Mouse (Mus musculus) kidney, adult 8-10 months (tissue): ENCODE results near the gene Iqsec2.
A peak's percentile ranks its signal among the peaks of the same experiment; 100 is the strongest.

ENCODE experiments used
- DNase-seq, 2 experiments: peaks; one replicate each; pipeline ENCODE4 v3.0.0; 2022

The Iqsec2 gene

DNA sequence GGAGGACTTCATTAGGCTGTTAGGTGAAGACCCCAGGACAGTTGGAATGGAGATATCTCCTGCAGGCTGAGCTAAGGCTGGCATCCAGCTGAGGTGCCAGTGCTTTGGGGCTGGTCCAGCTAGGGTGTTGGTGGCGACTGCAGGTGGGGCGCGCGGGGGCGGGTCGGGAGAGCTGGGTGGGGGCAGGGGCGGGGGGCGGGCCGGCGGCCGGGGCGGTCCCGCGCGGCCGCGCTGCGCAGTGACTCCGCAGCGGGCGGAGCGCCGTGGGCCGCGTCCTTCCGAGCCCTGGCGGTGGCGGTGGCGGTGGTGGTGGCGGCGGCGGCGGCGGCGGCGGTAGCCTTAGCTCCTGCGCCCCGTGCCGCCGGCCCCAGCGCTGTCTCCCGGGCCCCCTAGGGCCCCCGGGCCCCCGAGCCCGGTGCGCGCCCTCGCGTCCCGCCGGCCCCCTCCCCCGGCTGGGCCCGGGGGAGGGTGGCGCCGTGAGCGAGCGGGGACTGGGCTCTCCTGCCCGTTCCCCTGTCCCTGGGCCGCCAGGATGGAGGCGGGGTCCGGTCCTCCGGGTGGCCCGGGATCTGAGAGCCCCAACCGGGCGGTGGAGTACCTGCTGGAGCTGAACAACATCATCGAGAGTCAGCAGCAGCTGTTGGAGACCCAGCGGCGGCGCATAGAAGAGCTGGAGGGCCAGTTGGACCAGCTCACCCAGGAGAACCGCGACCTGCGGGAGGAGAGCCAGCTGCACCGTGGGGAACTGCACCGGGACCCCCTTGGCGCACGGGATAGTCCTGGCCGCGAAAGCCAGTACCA is at the start of gene Iqsec2:
Gene Iqsec2 (plus strand): TSS at position 328 of the 801 bp plus-strand sequence.
- DNase-seq = peak; percentile 12 to 19

DNA sequence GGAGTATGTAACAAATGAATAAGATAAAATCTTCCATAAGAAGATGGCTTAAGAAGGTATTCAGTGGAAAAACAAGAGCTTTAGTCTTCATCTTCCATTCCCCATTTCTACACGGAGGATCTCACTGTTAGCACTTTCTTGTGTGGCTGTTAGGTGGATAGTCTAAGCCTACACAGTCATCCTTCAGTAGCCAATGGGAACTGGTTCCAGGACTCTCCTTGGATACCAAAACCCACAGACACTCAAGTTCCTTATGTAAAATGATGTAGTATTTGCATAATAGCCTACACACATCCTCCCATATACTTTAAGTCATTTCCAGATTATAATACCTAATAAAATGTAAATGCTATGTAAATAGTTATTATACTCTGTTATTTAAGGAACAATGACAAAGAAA is 46.5 kb upstream of the Iqsec2 start:
- no peak for DNase-seq

DNA sequence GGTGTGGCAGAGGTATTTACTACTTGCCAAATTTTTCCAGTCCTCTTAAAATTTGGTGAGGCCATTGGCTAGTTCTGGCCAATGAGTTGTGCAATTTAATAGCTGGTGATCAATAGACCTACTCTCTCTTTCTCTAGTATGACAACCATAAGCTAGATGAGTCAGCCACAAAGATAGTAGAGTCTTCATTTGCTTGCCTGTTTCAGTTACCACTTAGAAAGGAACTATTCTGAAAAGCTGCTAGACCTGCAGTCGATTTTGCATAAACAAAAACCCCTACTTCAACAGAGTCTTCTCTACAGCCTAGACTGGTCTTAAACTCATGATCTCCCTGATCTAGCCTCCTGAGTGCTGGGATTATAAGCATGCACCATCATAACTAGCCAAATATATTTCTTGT is 22.4 kb upstream of the Iqsec2 start:
- no peak for DNase-seq

DNA sequence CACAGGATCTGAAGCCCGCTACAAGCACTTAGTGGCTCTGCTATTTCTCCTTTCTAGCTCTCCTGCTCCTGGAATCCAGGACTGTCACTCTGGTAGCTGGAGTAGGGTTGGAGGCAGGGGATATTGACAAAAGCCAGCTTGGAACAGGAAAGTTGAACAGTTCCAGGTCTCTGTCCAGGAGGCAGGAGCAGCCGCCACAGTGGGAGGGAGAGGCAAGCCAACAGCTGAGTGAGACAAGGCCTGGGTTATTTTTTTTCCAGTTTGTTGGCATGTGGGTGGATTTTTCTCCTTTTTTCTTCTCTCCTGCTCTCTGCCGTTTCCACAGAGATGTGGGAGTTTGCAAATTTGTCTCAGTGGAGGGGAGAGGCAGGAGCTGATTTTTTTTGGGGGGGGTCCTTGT is 13.3 kb upstream of the Iqsec2 start:
- no peak for DNase-seq

DNA sequence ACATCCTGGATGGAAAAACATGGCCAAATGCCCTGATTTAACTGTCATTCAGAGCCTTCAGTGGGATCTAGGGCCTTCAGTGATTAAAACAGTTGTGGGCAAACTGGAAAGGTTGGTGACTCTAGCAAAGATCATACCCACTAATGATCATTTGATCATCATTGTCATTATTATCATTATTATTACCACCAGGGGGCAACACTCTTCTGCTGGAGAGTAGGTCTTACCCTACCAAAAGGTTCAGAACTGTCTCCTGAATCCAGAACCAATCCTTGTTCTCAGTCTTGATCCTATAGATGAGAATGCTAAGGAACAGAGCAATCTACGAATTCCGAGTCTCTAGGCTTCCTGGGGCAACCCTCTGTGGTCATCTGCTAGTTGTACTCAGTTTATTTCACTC is 12.0 kb upstream of the Iqsec2 start:
- DNase-seq = no peak

DNA sequence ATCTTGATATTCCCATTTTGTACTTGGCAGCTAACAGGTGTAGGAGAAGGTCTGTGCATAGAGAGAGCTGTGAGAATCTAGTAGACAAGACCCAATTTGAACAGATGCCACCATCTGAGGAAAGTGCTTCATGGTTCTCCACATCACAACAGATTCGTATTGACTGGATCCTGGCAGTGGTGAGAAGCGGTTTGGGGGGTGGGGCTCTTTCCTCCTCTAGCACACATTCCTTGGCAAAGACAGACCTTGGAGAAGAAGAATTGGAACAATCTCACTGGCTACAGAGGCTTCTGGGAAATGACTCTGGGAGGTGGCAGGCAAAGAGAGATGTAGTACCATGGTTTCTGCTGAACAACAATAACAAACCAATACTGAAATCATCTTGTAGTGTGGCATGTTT is 8.9 kb upstream of the Iqsec2 start:
- no peak for DNase-seq

DNA sequence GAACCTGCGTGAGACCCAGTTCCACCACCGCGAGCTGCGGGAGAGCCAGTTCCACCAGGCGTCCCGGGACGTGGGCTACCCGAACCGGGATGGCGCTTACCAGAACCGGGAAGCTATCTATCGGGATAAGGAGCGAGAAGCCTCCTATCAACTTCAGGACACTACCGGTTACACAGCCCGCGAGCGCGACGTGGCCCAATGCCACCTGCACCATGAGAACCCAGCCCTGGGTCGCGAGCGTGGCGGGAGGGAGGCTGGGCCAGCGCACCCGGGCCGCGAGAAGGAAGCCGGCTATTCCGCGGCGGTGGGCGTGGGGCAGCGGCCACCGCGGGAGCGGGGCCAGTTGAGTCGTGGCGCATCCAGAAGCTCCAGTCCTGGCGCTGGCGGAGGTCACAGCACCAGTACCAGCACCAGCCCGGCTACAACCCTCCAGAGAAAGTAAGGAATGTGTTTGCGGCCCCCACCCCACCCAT is 710 bp downstream of the Iqsec2 start:
- DNase-seq = no peak

DNA sequence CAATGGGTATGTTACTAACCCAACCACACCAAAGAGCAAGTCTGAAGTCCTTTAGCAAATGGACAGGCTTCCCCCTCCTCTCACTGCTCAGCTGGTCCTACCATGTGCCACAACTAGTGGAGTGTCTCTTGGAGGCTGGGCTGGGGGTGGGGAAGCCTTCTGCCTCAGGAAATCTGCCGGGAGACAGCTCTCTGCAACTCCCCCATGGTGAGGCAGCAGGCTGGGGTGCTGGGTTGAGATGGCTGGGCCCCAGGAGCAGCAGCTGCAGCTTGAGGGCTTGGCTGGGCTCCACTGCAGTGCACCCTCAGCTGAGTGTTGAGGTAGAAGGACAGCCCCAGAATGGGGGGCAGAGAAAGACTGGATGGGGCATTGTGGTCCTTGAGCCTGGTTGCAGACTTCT is 2.1 kb downstream of the Iqsec2 start:
- DNase-seq = no peak

DNA sequence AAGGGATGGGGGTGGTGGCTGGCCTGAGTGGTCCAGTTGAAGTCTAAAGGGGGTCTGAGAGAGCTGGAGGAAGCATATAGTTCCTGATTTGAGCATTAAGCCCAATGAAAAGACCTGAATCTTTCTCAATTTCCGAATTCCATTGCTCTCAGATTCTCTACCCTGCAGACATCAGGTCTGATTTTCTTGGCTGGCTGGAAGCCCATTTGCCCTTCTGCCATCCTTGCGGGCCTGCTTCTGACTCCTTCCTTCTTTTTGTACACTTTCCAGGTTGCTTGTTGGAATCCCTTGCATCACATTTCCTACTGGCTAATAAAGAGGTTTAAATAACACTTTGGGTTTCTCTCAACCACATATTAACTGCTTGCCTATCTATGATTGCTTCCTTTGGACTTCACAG is 2.6 kb downstream of the Iqsec2 start:
- DNase-seq = no peak

DNA sequence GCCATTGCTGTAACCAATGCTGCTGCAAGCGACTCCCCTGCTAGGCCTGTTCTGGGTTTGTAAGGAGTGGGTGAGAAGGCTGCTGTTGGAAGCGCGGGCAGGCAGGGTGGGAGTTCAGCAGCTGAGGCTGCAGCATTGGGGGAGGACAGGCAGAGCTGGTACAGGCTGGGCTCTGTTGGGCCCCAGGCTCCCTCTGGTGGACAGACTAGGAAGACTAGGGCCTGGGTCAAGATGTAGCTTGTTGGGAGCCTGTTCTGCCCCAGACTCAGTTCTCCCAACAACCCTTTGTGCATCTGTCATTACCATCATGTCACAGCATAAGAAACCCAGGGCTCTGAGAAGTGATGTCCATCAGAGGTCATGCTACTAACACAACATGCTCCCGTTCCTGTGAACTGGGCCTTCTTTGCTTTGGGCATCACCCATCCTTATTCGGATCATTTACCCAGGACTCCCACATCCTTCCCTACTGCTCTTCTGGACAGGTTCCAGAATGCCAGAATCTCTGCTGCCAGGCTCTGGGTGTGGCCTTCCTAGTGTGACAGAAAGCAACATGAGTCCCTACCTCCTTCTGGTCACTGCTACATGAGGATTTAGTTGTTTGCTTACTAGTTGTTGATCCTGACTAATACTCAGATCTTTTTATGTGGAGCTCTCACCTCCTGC is 3.5 kb downstream of the Iqsec2 start:
- peak; percentile 46 to 61 for DNase-seq

DNA sequence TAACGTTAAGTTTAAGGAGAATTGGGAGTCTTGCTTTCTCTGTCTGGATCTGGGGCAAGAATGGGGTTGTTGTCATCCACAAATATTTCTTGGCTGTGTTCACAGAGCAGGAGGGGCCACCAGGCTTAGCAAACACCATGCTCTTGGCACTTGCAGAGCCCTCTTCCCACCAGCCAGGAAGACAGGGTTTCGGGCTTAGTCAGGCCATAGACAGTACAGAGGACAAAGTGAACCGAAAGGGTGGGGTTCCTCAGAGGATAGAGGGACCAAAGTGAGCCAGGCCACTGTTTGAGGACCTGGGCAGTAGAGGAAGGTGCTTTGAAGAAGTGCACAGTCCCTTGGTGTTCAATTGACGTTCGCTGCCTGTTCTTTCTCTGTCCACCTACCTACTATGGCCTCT is 4.6 kb downstream of the Iqsec2 start:
- no peak for DNase-seq

DNA sequence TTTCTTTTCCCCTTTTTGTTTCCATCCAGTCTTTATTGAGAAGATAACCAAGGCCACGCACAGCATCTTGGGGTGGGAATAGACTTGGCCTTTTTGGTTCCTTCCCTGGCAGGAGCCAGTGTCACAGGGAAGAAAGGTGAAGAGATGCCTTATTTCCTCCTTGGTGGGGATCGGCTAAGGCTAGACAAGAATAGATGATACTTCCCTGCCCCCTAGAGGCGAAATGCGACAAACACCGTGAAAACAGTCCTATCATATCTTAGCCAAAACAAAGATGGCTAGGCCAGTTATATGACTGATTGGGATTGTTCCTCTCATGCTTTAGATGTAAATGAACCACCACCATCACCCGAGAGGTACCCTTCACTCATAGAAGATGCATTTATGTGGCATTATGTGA is 7.6 kb downstream of the Iqsec2 start:
- peak in 1 of 2 experiments; percentile 59 for DNase-seq

DNA sequence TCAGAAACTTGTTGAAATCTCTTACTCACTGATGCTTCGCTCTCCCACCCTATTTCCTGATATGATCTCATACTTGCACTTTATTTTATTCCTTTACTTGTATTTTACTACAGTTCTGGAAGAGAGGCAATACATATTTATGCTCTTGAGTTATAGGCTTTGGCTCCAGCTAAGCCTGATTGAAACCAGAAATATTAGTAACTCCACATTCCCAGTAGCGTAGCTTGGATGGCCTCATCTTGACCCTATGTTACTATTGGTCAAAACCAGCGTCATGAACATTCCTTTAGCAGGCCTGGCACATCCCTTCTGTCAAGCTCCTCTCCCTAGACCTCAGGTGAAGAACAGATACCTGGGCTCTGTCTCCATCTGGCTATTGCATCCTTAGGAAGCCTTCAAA is 14.2 kb downstream of the Iqsec2 start:
- DNase-seq = no peak

DNA sequence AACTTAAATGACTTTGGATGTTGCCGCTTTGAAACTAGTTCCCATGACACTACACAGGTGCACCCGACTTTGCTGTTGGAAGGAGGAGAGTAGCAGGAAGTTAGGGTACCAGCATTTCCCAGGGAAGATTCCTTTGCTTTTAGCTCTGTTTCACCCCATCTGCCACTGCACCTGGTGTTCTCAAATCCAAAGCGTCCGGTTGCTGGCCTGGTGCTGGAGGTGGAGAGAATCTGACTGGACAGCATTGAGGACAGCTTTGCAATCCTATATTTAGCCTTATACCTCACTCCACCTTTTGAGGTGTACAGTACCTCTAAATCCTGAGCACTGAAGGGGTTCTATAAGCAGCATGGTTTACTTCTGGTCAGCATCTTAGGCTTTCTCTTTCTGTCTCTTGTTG is 17.3 kb downstream of the Iqsec2 start:
- no peak for DNase-seq

DNA sequence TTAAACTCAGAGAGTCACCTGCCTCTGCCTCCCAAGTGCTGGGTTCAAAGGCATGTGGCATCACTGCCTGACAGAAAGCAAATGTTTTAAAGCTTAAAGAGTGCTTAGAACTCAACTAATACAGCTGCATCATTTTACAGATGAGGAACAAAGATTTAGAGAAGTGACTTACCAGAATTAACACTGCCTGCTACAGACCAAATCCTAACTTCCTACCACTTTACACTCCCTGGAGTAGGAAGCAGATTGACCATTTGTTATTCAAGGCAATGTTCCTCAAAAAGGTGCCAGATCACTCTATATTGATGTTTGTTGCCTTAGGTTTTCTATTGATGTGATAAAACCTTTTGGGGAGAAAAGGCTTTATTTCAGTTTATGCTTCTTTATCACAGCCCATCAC is 20.0 kb downstream of the Iqsec2 start:
- DNase-seq = no peak

DNA sequence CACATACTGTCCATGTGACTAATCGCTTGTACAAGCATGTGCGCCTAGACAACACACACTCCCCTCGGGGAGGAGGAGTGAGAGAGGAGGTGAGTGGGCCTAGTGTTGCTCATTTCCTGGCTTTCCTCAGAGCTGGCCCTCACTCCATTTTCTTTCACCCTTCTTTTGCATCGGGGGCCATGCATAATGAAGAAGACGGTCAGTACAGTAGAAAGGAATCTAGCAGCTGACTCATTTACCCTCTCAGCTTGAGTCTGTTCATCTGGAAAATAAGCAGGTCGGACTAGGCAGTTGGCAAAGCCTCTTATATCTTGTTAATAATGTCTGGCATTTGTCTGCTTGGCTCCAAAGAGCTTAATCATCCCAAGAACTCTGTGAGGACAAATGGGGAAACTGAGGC is 22.1 kb downstream of the Iqsec2 start:
- no peak for DNase-seq

DNA sequence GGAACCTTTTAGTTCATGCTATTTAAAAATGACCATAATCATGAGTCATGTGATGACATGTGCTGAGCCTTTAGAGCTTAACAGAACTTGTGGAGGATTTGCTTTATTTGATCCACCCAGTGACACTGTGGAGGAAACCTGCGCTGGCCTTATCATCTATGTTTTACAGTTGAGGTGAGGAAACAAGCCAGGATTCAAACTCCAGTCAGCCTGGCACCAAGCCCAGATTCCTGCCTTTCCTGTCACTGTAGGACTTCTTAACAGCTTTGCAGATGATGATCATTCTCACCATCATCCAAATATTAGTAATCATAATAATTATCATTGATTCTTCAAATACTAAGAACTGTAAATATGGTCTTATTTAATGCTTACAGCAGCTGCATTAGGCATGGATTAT is 24.5 kb downstream of the Iqsec2 start:
- peak in 1 of 2 experiments; percentile 46 for DNase-seq

DNA sequence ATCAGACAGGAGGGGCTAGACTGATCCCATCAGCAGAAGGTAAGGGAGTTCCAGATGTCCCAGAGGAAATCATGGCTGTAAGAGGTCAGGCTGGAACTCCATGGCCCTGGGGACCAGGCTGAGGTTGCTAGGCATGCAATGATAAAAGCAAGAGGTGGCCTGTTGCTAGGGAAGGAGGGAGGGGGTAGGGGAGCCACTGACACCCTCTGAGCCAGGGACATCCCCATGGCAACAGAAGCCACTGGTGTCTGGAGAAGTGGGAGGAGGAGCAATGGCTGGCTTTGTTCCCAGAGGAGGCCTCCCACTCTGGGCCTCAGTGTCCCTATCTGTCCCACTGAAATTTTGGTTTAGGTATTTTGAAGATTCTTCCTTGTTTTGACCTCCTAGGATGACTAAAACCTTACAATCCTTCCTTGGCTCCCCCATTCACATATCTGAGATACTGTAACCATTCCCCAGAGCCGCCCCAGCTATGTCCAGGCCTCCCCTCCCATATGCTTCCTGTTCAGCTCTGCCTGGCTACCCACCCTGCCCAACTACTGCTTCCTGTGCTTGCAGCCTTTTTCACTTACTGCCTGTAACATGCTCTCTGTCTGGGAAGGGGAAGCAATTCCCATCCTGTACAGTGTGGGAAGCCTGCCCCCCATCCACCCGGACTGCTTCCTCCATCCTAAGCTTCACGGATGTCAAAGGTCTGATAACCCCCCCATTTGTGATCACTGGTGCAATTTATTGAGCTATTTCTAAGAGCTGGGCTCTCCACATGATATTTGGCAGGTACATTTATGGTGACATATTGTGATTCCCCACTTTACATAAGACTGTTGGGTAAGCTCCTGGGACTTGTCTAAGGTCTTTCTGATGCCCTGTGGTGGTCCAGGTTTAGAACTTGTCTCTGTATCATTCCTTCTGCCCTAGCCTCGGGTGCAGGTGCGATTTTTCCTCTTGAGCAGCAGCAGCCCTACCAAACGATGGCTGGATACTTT is 27.3 kb downstream of the Iqsec2 start:
- no peak for DNase-seq

DNA sequence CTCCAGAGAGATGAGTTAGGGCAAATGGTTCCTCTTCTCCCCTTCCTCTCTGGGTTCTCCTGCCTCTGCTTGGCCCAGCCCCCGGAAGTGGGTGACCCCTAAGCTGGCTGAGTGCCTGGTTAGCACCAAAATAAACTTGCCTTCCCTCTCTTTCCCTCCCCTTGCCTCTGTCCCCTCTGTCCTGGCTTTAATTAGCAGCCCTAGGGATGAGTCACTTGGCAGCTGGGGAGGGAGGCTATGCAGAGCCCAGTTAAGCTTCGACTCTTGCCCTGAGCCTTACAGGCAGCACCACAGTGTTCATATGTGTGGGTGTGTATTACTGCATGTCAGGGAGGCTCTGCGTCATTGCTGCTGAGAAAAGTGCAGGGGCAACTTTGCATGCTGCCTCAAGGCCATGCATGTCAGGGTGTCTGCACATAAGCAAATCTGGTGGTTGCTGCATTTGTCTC is 28.4 kb downstream of the Iqsec2 start:
- peak in 1 of 2 experiments; percentile 20 for DNase-seq

DNA sequence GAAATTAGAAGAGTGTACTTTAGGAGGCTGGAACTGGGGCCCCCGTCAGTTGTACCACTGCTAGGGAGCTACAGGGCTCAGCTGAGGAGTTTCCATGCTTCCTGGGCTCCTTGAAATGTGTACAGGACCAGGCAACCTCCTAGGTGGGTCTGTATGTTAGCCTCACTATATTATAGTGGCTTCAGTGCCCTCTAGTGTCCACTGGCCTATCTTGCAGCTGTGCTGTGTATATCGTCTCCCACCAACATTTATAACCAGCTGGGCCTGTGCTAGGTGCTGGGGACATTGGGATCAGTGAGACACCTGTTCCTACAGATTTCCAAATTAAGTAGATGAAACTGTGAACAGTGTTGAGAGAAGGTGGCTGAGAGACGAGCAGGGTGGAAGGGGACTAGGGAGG is 31.2 kb downstream of the Iqsec2 start:
- peak in 1 of 2 experiments; percentile 49 for DNase-seq

DNA sequence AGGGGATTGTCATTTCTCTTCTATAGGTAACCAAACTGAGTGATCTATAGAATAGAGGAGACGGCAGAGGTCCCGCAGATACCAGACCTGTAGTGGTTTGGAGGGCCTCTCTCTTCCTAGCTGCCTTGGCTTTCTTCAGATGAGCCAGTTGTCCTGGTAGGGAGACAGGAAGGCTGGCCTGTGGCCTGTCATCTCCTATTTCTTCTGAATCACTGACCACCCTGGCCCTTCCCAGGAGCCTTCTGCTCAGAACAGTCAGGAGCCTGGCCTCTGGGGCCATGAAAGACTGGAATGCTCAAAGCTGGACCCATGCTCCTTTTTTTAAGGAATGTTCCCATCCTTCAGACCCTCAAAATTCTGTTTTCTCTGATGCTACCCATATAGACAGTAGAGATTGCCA is 33.8 kb downstream of the Iqsec2 start:
- DNase-seq = no peak

DNA sequence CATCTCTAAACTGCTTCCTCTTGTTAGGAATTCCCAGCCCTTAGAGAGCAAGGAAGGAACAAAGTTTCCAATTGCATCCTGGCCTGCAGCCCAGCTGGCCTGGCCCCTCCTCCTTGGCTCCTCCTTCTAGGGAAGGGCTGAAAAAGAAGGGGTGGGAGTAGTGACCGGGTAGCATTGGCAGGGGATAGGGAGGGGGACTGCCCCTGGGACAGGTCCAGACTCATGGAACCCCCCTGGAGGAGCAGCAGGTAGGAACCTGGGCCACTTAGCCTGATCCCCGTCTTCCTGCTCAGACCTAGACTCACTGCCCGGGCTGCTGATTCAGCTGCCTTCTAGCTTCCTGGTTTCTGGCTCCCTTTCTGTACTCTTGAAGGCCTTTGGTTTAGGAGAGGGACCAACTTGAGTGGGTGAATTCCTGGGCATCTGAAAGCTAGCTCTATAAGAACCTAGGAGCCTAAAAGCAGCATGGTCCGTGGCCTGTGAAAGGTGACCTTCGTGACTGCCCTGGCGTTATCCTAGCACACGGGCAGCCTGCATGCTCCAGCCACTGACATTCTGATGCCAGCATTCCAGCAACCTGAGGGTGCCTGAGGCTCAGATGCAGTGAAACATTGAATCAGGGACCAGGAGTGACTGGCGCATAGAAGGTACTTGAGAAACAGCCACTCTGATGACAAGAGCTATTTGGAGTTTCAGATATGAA is 34.9 kb downstream of the Iqsec2 start:
- peak; percentile 75 to 81 for DNase-seq
